Mouse (Mus musculus) spleen, adult 2 months (tissue): Measurements from ENCODE around the gene Pcdh15.

Experiments
- CTCF ChIP-seq: fragments of 200-500 bp; IDR thresholded peaks from 2 replicates; pipeline ENCODE4 v1.5.1; 2011; ENCODE audit warnings: mild to moderate bottlenecking, inconsistent platforms; ENCODE audit not compliant: insufficient read depth, insufficient read length, insufficient replicate concordance; ENCODE audit errors: extremely low read depth
- POLR2A ChIP-seq: fragments of 200-500 bp; IDR thresholded peaks from 2 replicates; pipeline ENCODE4 v1.6.1; 2011; ENCODE audit warnings: low read depth, low read length, inconsistent platforms

GRCm38 (mm10) chr10:74217268-74217667, 1118.1 kb downstream of the Pcdh15 start:
- no peak for TF ChIP-seq POLR2A
- no peak for TF ChIP-seq CTCF
